Mouse (Mus musculus) adrenal gland, adult (tissue): Measurements from ENCODE around the gene Fas.

Experiments
- DNase-seq, 2 experiments: peaks; one replicate each; pipeline ENCODE4 v3.0.0; 2022 to 2023; ENCODE audit warnings: low spot score in 1 of 2; ENCODE audit not compliant: inconsistent age in 2 of 2

Gene Fas

GRCm38 (mm10) chr19:34289948-34290789 is at the start of gene Fas:
Gene Fas (plus strand): TSS chr19:34290666.
- peak; percentile 84 to 93 for DNase-seq

- peak in 1 of 2 experiments; percentile 71 for DNase-seq
These were observed 49.1 kb upstream of the Fas start for GRCm38 (mm10) chr19:34241247-34241915.

- DNase-seq, result no peak
These were observed 47.5 kb upstream of the Fas start for GRCm38 (mm10) chr19:34242925-34243324.

- DNase-seq, result peak; percentile 45 to 91
These were observed 46.4 kb upstream of the Fas start for GRCm38 (mm10) chr19:34244056-34244455.

GRCm38 (mm10) chr19:34248558-34248957 is 41.9 kb upstream of the Fas start:
- no peak for DNase-seq

GRCm38 (mm10) chr19:34250621-34251020 is 39.8 kb upstream of the Fas start:
- no peak for DNase-seq

- DNase-seq, result no peak
These were observed 38.6 kb upstream of the Fas start for GRCm38 (mm10) chr19:34251900-34252299.

- DNase-seq, result no peak
These were observed 38.0 kb upstream of the Fas start for GRCm38 (mm10) chr19:34252450-34252849.

- no peak for DNase-seq
These were observed 36.2 kb upstream of the Fas start for GRCm38 (mm10) chr19:34254101-34254879.

GRCm38 (mm10) chr19:34254880-34255681 is 35.4 kb upstream of the Fas start, which contains the start of gene Acta2:
Gene Acta2 (minus strand): TSS chr19:34255590.
- no peak for DNase-seq

- no peak for DNase-seq
These were observed 34.3 kb upstream of the Fas start for GRCm38 (mm10) chr19:34256149-34256548.

- DNase-seq, result no peak
These were observed 33.5 kb upstream of the Fas start for GRCm38 (mm10) chr19:34256936-34257335.

GRCm38 (mm10) chr19:34262273-34262974 is 28.0 kb upstream of the Fas start:
- peak in 1 of 2 experiments; percentile 43 for DNase-seq

- DNase-seq, result peak; percentile 19 to 80
These were observed 24.8 kb upstream of the Fas start for GRCm38 (mm10) chr19:34265604-34266193.

GRCm38 (mm10) chr19:34268991-34269390 is 21.5 kb upstream of the Fas start:
- no peak for DNase-seq

GRCm38 (mm10) chr19:34270106-34270726 is 20.2 kb upstream of the Fas start:
- DNase-seq, result peak in 1 of 2 experiments; percentile 59

GRCm38 (mm10) chr19:34270824-34271464 is 19.5 kb upstream of the Fas start:
- no peak for DNase-seq

GRCm38 (mm10) chr19:34273073-34273472 is 17.4 kb upstream of the Fas start:
- DNase-seq, result no peak

- DNase-seq, result peak in 1 of 2 experiments; percentile 43
These were observed 12.4 kb upstream of the Fas start for GRCm38 (mm10) chr19:34278078-34278477.
